Mouse (Mus musculus) gastrocnemius, adult 2 months (tissue): ENCODE results near the gene Olfr791. TPM values are rescaled to one million over a fixed set of nuclear protein-coding genes. Genes with fewer than 3 reads are reported as not detected.

Experiments
- DNase-seq: peaks from one replicate; pipeline ENCODE4 v3.0.0; 2022
- H3K27ac ChIP-seq: fragments of 200-600 bp; 2 replicates; pipeline ENCODE4 v1.8.1; 2022; ENCODE audit warnings: mild to moderate bottlenecking
- H3K4me3 ChIP-seq: fragments of 200-600 bp; 2 replicates; pipeline ENCODE4 v1.8.1; 2022; ENCODE audit warnings: mild to moderate bottlenecking, moderate library complexity
- CTCF ChIP-seq: fragments of 200-600 bp; IDR thresholded peaks from 2 replicates; pipeline ENCODE4 v1.8.1; 2022; ENCODE audit warnings: antibody characterized with exemption, mild to moderate bottlenecking, moderate library complexity
- intact Hi-C: fragments of 180-260 bp; cut with DNase I; formaldehyde crosslinking; loops from one replicate; pipeline ENCODE4 v1.15.1; 2025
- long read RNA-seq, 2 experiments: library from polyadenylated mRNA; stranded (forward); transcript quantifications; one replicate each; pipeline ENCODE4 v2.0.0; 2021
- total RNA-seq, 2 experiments: library from RNA; stranded (reverse); gene quantifications; 2 replicates each; pipeline ENCODE4 v1.2.3; 2021

The Olfr791 gene
- total RNA-seq: not detected
- long read RNA-seq, experiment 1: 0 reads
- long read RNA-seq, experiment 2: 0 reads

DNA sequence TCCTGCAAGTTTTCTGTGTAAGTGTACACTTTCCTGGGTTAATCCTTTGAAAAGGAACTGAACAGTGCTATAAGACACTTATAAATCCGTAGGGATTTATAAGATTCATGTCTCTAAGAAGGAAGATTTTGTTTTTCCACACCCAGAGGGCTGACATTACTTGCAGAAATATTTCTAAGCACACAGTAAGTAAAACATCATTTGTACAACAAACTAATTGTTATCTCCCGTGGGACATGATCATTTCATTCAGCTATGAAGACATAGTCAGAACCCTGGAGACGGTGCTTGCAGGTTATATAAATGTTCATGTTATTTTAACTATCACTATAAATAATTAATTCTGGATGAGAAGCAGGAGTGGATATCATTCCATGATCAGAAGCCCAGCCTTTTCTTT is at the start of gene Olfr791:
Olfr791 (plus strand) TSS at position 301 of the 400 bp plus-strand sequence.
- no peak for DNase-seq
- intact Hi-C loops: no loop called here
- H3K27ac ChIP-seq: no peak within 1 kb of the TSS
- TF ChIP-seq CTCF: no peak
- H3K4me3 ChIP-seq: no peak within 1 kb of the TSS

DNA sequence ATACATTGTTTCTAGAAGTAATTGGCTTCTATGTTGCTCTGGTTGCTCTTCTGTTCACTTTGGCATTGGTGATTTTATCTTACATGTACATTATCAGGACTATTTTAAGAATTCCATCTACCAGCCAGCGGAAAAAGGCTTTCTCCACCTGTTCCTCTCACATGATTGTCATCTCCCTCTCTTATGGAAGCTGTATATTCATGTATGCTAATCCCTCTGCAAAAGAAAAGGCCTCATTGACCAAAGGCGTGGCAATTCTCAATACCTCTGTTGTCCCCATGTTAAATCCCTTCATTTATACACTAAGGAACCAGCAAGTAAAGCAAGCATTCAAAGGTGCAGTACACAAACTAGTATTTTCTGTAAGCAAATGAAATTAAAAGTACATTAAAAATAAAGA is 48.3 kb upstream of the Olfr791 start:
- no peak for DNase-seq
- intact Hi-C loops: no loop called here
- Histone ChIP-seq H3K4me3 (no peak overlapping the region), H3K27ac (no peak overlapping the region)
- no peak for TF ChIP-seq CTCF

DNA sequence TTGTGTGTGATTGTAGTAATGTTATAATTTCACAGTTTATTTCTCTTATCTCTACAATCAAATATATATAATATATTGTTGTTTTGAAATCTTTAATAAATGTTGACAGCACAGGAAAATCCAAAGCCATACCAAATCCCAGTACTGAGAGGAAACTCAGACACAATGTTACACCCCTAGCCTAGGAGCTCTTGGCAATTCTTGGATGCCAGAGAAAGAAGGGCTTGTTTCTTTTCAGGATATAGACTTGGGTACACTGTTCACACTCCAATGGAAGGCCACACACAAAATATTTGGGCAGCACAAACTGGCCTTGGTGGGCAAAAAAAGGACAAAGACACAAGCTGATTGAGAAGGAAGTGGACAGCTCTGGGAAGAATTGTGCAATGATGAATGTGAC is 47.9 kb upstream of the Olfr791 start:
- no peak overlapping the region for H3K27ac ChIP-seq
- no peak for TF ChIP-seq CTCF
- DNase-seq: no peak
- no peak overlapping the region for H3K4me3 ChIP-seq
- intact Hi-C loops: no loop called here

DNA sequence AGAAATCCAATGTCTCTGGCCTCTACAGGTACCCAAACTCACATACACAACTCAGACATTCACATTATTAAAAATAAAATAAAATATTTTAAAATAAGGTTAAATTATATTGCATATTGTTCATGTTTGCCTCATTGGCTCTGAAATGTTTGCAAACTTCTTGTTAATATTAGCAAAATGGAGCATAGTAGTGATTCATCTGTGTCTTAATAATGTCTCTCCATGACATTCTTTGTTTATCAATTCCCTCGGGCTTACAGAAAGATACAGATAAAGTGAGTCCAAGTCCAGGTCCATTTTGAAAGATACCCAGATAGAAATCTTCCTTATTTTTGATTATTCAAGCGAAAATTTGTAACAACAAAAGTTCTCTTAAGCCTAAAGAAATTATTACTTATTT is 37.1 kb upstream of the Olfr791 start, which contains the start of gene Olfr789:
Olfr789 (plus strand) TSS at position 301 of the 400 bp plus-strand sequence.
- DNase-seq: no peak
- no peak for TF ChIP-seq CTCF
- Histone ChIP-seq H3K4me3 (no peak within 1 kb of the TSS), H3K27ac (no peak within 1 kb of the TSS)
- intact Hi-C loops: no loop called here

DNA sequence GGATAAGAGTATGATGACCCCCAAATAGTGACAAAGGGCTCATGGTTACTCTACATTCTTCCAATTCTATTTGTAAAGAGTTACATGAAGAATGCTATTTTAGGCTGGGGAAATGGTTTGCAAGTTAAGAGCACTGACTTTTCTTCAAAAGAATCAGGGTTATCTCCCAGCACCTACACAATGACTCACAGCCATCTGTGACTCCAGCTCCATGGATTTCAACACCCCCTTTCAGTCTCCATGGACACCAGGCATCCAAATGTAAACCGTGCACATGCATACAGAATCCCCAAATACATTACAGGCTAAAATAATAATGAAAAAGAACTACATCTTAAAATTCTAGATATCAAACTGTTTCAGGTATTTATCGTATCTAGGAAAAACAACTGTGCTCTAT is 31.5 kb upstream of the Olfr791 start:
- DNase-seq: no peak
- H3K27ac ChIP-seq: no peak overlapping the region
- H3K4me3 ChIP-seq: no peak overlapping the region
- intact Hi-C loops: no loop called here
- TF ChIP-seq CTCF: no peak

DNA sequence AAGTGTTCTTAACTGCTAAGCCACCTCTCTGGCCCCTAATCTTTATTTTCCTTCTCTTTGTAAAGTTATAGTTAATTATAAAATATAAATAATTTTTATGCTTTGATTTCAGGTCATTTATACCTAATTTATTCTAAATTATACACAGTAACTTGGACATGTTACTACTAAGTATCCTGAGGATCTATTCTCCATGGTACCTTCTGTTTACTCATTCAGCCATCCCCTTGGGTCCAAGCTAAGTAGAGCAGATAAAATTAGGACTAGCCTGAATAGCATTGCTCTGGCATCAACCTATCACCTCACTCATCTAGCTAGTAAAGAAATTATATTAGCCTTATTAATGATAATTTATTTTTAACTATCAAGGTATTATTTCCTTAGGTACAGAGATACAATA is 23.4 kb upstream of the Olfr791 start, which contains the start of gene Olfr790:
Olfr790 (plus strand) TSS at position 301 of the 400 bp plus-strand sequence.
- no peak for DNase-seq
- Histone ChIP-seq H3K27ac (no peak within 1 kb of the TSS), H3K4me3 (no peak within 1 kb of the TSS)
- intact Hi-C loops: no loop called here
- TF ChIP-seq CTCF: no peak

DNA sequence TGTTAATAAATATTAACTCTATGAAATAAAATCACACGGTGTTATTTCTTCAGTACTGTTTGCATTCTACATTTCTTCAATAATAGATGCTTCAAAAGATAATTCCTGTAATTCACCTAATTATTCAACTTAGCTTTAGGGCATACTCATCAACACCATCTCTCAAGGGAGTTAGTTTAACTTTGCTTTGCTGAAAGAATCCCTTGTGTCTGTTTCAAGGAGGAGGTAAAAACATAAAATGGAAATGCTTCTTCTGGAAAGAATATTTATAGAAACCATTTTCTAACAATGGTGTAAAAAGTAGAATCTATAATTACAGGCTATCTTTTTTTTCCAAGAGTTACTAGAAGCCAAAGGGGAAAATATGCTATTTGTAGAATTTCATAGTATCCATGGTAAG is 17.3 kb downstream of the Olfr791 start, which contains the start of gene Olfr792:
Olfr792 (plus strand) TSS at position 301 of the 400 bp plus-strand sequence.
- DNase-seq: no peak
- Histone ChIP-seq H3K27ac (no peak within 1 kb of the TSS), H3K4me3 (no peak within 1 kb of the TSS)
- intact Hi-C loops: no loop called here
- TF ChIP-seq CTCF: no peak

DNA sequence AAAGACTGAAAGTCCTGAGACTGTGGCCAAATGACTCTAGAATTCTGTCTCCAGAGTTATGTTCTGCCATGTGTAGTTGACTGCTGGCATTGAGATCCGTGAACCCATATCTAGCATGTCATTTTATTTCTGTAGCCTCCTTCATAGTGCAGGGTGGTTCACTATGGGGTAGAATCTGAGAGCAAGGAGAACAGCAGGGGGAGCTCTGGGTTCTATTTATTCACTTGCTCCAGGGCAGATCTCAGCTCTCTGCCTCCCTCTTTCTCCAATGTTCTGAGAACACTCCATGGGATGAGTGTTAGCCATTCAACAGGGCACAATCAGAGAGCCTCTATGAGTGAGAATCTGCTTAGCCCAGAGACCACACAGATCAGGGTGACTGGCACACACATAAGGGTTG is 27.8 kb downstream of the Olfr791 start:
- intact Hi-C loops: no loop called here
- no peak overlapping the region for H3K27ac ChIP-seq
- no peak for DNase-seq
- peak; percentile 3; the same call in 1 of the 2 replicates for TF ChIP-seq CTCF
- no peak overlapping the region for H3K4me3 ChIP-seq

DNA sequence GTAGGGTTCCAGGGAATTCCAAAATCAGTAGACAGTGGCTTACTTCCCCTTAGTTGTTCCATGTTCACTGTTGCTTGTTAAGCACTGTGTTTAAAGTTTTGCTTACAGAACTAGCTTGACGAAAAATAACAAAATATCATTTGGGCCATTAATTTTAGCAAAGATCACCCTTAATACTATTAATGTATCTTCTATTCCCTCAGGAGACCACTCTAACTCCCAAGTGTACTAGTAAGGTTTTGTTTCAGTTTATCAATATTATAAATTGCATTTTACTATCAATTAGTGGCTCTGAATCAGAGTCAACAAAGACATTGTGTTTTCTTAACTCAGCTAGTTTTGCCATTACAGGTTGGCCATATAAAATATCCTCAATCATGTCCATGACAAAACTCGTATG is 45.8 kb downstream of the Olfr791 start, which contains the start of gene Olfr794:
Olfr794 (plus strand) TSS at position 301 of the 400 bp plus-strand sequence.
- Histone ChIP-seq H3K4me3 (no peak within 1 kb of the TSS), H3K27ac (no peak within 1 kb of the TSS)
- no peak for TF ChIP-seq CTCF
- intact Hi-C loops: no loop called here
- no peak for DNase-seq

DNA sequence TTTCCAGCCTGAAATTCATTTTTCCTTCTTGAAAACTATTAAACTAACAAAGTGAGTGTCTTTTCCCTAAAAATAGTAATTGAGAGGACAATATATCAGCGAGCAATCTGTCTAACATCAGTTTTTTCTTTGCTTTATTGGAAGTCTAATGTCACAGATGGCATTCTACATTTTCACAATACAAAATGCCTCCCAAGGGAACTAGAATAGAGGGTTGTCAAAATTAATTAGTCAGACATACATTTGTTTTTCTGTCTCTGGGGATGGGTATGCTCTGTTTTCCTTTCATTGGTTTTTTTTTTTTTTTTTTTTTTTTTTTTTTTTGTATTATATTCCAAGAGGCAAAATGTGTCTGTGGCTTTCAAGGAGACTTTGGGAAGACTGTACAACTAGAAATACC is 55.5 kb downstream of the Olfr791 start:
- no peak for DNase-seq
- Histone ChIP-seq H3K27ac (no peak overlapping the region), H3K4me3 (no peak overlapping the region)
- TF ChIP-seq CTCF: no peak
- intact Hi-C loops: no loop called here

Other genes with a start within 250 kb of the Olfr791 start
- not detected for gene Olfr780, start 203.7 kb upstream of the Olfr791 start, total RNA-seq
- gene Olfr781, start 192.9 kb upstream of the Olfr791 start, total RNA-seq: not detected
- not detected for gene Olfr782, start 172.9 kb upstream of the Olfr791 start, total RNA-seq
- gene Olfr784, start 137.7 kb upstream of the Olfr791 start, total RNA-seq: not detected
- not detected for gene Olfr785, start 116.4 kb upstream of the Olfr791 start, total RNA-seq
- not detected for gene Olfr786, start 94.5 kb upstream of the Olfr791 start, total RNA-seq
- not detected for gene Olfr787, start 59.9 kb upstream of the Olfr791 start, total RNA-seq
- not detected for gene Olfr788, start 50.8 kb upstream of the Olfr791 start, total RNA-seq
- gene Olfr789, start 37.0 kb upstream of the Olfr791 start, total RNA-seq: not detected
- not detected for gene Olfr790, start 23.3 kb upstream of the Olfr791 start, total RNA-seq
- gene Olfr792, start 17.4 kb downstream of the Olfr791 start, total RNA-seq: not detected
- not detected for gene Olfr794, start 45.9 kb downstream of the Olfr791 start, total RNA-seq
- not detected for gene Olfr796, start 90.8 kb downstream of the Olfr791 start, total RNA-seq
- not detected for gene Olfr798, start 106.1 kb downstream of the Olfr791 start, total RNA-seq
- not detected for gene Olfr799, start 115.7 kb downstream of the Olfr791 start, total RNA-seq
- gene Olfr800, start 135.9 kb downstream of the Olfr791 start, total RNA-seq: not detected
- not detected for gene Olfr801, start 152.1 kb downstream of the Olfr791 start, total RNA-seq
- gene Olfr802, start 166.4 kb downstream of the Olfr791 start, total RNA-seq: not detected
- gene Olfr803, start 172.5 kb downstream of the Olfr791 start, total RNA-seq: not detected
- gene Olfr804, start 181.4 kb downstream of the Olfr791 start, total RNA-seq: not detected
- not detected for gene Olfr805, start 207.6 kb downstream of the Olfr791 start, total RNA-seq
- not detected for gene Olfr806, start 220.1 kb downstream of the Olfr791 start, total RNA-seq
- not detected for gene Olfr807, start 236.0 kb downstream of the Olfr791 start, total RNA-seq
- not detected for gene Olfr808, start 243.7 kb downstream of the Olfr791 start, total RNA-seq